Mouse (Mus musculus) myocyte (in vitro differentiated cells): Measurements from ENCODE around the gene Schip1. TPM values are rescaled to one million over a fixed set of nuclear protein-coding genes. Genes with fewer than 3 reads are reported as not detected.
A peak's percentile ranks its signal among the peaks of the same experiment; 100 is the strongest.

Experiments
- H3K27me3 ChIP-seq: one replicate; pipeline ENCODE4 v1.6.1; 2011; ENCODE audit not compliant: control insufficient read depth, insufficient read depth, insufficient read length
- H3K36me3 ChIP-seq: one replicate; pipeline ENCODE4 v1.6.1; 2011; ENCODE audit not compliant: control insufficient read depth, insufficient read depth
- H3K4me2 ChIP-seq: one replicate; pipeline ENCODE4 v1.6.1; 2011; ENCODE audit warnings: low read depth, control low read depth
- H3K4me3 ChIP-seq: one replicate; pipeline ENCODE4 v1.5.1; 2011; ENCODE audit warnings: mild to moderate bottlenecking, control low read depth, moderate library complexity
- H3K79me2 ChIP-seq: one replicate; pipeline ENCODE4 v1.6.1; 2011; ENCODE audit not compliant: control insufficient read depth, insufficient read depth
- H3ac ChIP-seq: one replicate; pipeline ENCODE4 v1.6.1; 2011; ENCODE audit not compliant: control insufficient read depth, insufficient read length
- CEBPB ChIP-seq: IDR thresholded peaks from 2 replicates; pipeline ENCODE4 v1.6.1; 2011; ENCODE audit warnings: mild to moderate bottlenecking, moderate library complexity; ENCODE audit not compliant: poor library complexity, insufficient read depth, severe bottlenecking
- E2F4 ChIP-seq: IDR thresholded peaks from one replicate; pipeline ENCODE4 v1.6.1; 2011; ENCODE audit warnings: mild to moderate bottlenecking, control low read depth, moderate library complexity; ENCODE audit not compliant: insufficient read depth
- MAX ChIP-seq: IDR thresholded peaks from one replicate; pipeline ENCODE4 v1.6.1; 2011; ENCODE audit warnings: low read depth, mild to moderate bottlenecking, control low read depth
- MYOD1 ChIP-seq, 3 experiments: IDR thresholded peaks; one replicate each; pipeline ENCODE4 v1.6.1; 2011; ENCODE audit warnings: control low read depth in 2 of 3, low read depth in 2 of 3, mild to moderate bottlenecking in 2 of 3, moderate library complexity in 1 of 3; ENCODE audit not compliant: insufficient read length in 2 of 3, control insufficient read depth in 1 of 3
- MYOG ChIP-seq, 3 experiments: IDR thresholded peaks; one replicate each; pipeline ENCODE4 v1.6.1; 2011; ENCODE audit warnings: control low read depth in 2 of 3, low read depth in 2 of 3, mild to moderate bottlenecking in 2 of 3; ENCODE audit not compliant: insufficient read length in 2 of 3, control insufficient read depth in 1 of 3, insufficient read depth in 1 of 3
- POLR2A ChIP-seq: IDR thresholded peaks from one replicate; pipeline ENCODE4 v1.6.1; 2011; ENCODE audit warnings: low read depth, mild to moderate bottlenecking, control low read depth, moderate library complexity; ENCODE audit not compliant: insufficient read length
- POLR2AphosphoS2 ChIP-seq: IDR thresholded peaks from one replicate; pipeline ENCODE4 v1.6.1; 2011; ENCODE audit warnings: low read depth, control low read depth; ENCODE audit not compliant: insufficient read length
- REST ChIP-seq: IDR thresholded peaks from one replicate; pipeline ENCODE4 v1.6.1; 2011; ENCODE audit warnings: mild to moderate bottlenecking, control low read depth, moderate library complexity; ENCODE audit not compliant: insufficient read depth, insufficient read length
- SRF ChIP-seq: IDR thresholded peaks from one replicate; pipeline ENCODE4 v1.6.1; 2011; ENCODE audit warnings: low read depth; ENCODE audit not compliant: control insufficient read depth, insufficient read length
- TCF12 ChIP-seq: IDR thresholded peaks from one replicate; pipeline ENCODE4 v1.6.1; 2011; ENCODE audit warnings: mild to moderate bottlenecking, control low read depth; ENCODE audit not compliant: poor library complexity, insufficient read depth, severe bottlenecking
- TCF3 ChIP-seq: IDR thresholded peaks from one replicate; pipeline ENCODE4 v1.6.1; 2011; ENCODE audit warnings: low read depth, control low read depth; ENCODE audit not compliant: insufficient read length
- USF1 ChIP-seq: IDR thresholded peaks from one replicate; pipeline ENCODE4 v1.6.1; 2011; ENCODE audit warnings: low read depth, mild to moderate bottlenecking, control low read depth, moderate library complexity
- polyA plus RNA-seq: library from polyadenylated mRNA; unstranded; fragments of >200 nt; fragmentation: generic; extraction: Trizol; gene quantifications from one replicate; pipeline ENCODE4 v1.2.1, GENCODE M21; 2012; ENCODE audit warnings: missing spikeins

Schip1 gene
- polyA plus RNA-seq, 1 experiment: 23.3 TPM

- H3K79me2 ChIP-seq: peaks cover 30% of the 10 kb centered on the region
- TF ChIP-seq E2F4 (no peak), REST (no peak), CEBPB (no peak), MYOD1 (IDR thresholded peaks at IDR 0.05; ENCODE audit: control insufficient read depth in 1 of 3, insufficient read length in 2 of 3, low read depth in 2 of 3) (no peak), TCF3 (no peak), TCF12 (no peak), USF1 (no peak), MAX (no peak)
- H3K4me2 ChIP-seq: peak overlapping the region; percentile 85
- H3ac ChIP-seq: no peak overlapping the region
- no peaks in the 10 kb centered on the region for H3K27me3 ChIP-seq
- no peaks in the 10 kb centered on the region for H3K36me3 ChIP-seq
- H3K4me3 ChIP-seq: peak overlapping the region; percentile 27
Observed at GRCm38 (mm10) chr3:68583031-68583693, 518.6 kb downstream of the Schip1 start.

- Histone ChIP-seq H3K79me2 (peaks cover 34% of the 10 kb centered on the region), H3K4me2 (peak overlapping the region; percentile 85), H3ac (no peak overlapping the region), H3K36me3 (no peaks in the 10 kb centered on the region), H3K4me3 (peak overlapping the region; percentile 27), H3K27me3 (no peaks in the 10 kb centered on the region)
- TF ChIP-seq SRF: peak; percentile 21
- peak; percentile 39 to 89 (median 47) for TF ChIP-seq MYOG (IDR thresholded peaks at IDR 0.05; ENCODE audit: control insufficient read depth in 1 of 3, insufficient read depth in 1 of 3, insufficient read length in 2 of 3, low read depth in 2 of 3)
- peak; percentile 67 for TF ChIP-seq POLR2A
- no peak for TF ChIP-seq REST
- no peak for TF ChIP-seq TCF3
- no peak for TF ChIP-seq E2F4
- TF ChIP-seq CEBPB: no peak
- TF ChIP-seq POLR2AphosphoS2: peak; percentile 77
- TF ChIP-seq TCF12: no peak
- TF ChIP-seq MYOD1 (IDR thresholded peaks at IDR 0.05; ENCODE audit: control insufficient read depth in 1 of 3, insufficient read length in 2 of 3, low read depth in 2 of 3): peak in 2 of 3 experiments; percentile 49 to 83
- no peak for TF ChIP-seq MAX
- no peak for TF ChIP-seq USF1
Observed at GRCm38 (mm10) chr3:68583771-68584511, 519.3 kb downstream of the Schip1 start.

- H3K79me2 ChIP-seq: peaks cover 36% of the 10 kb centered on the region
- H3K27me3 ChIP-seq: no peaks in the 10 kb centered on the region
- peak overlapping the region; percentile 27 for H3K4me3 ChIP-seq
- H3K36me3 ChIP-seq: no peaks in the 10 kb centered on the region
- no peak overlapping the region for H3ac ChIP-seq
- TF ChIP-seq POLR2AphosphoS2 (no peak), MYOG (IDR thresholded peaks at IDR 0.05; ENCODE audit: control insufficient read depth in 1 of 3, insufficient read depth in 1 of 3, insufficient read length in 2 of 3, low read depth in 2 of 3) (peak in 1 of 3 experiments; percentile 19), REST (no peak)
- peak overlapping the region; percentile 85 for H3K4me2 ChIP-seq
Observed at GRCm38 (mm10) chr3:68585213-68585612, 520.6 kb downstream of the Schip1 start.

GRCm38 (mm10) chr3:68586646-68587064 lies 522.1 kb downstream of the Schip1 start:
- H3K4me2 ChIP-seq: peak overlapping the region; percentile 85
- no peak overlapping the region for H3ac ChIP-seq
- no peaks in the 10 kb centered on the region for H3K36me3 ChIP-seq
- TF ChIP-seq SRF (no peak), MYOD1 (IDR thresholded peaks at IDR 0.05; ENCODE audit: control insufficient read depth in 1 of 3, insufficient read length in 2 of 3, low read depth in 2 of 3) (peak in 1 of 3 experiments; percentile 23), REST (no peak), MYOG (IDR thresholded peaks at IDR 0.05; ENCODE audit: control insufficient read depth in 1 of 3, insufficient read depth in 1 of 3, insufficient read length in 2 of 3, low read depth in 2 of 3) (peak in 2 of 3 experiments; percentile 50 to 67), POLR2A (no peak), CEBPB (no peak), TCF3 (no peak), POLR2AphosphoS2 (no peak), E2F4 (no peak), USF1 (peak; percentile 78)
- peaks cover 37% of the 10 kb centered on the region for H3K79me2 ChIP-seq
- H3K4me3 ChIP-seq: no peak overlapping the region
- H3K27me3 ChIP-seq: no peaks in the 10 kb centered on the region
